Mouse (Mus musculus): Measurements from ENCODE around the gene Nr2f2. TPM values are rescaled to one million over a fixed set of nuclear protein-coding genes. Genes with fewer than 3 reads are reported as not detected.
A peak's percentile ranks its signal among the peaks of the same experiment; 100 is the strongest.

Gene Nr2f2
- total RNA-seq, 2 experiments from 2014 or later: not detected

GRCm38 (mm10) chr7:70367591-70368267, 1.2 kb upstream of the Nr2f2 start:
- ATAC-seq (replicated peaks; ENCODE audit: low FRiP score, low TSS enrichment, poor library complexity, severe bottlenecking): no peak

GRCm38 (mm10) chr7:70366808-70367095, 217 bp upstream of the Nr2f2 start:
- no peak for ATAC-seq (replicated peaks; ENCODE audit: low FRiP score, low TSS enrichment, poor library complexity, severe bottlenecking)

DNA sequence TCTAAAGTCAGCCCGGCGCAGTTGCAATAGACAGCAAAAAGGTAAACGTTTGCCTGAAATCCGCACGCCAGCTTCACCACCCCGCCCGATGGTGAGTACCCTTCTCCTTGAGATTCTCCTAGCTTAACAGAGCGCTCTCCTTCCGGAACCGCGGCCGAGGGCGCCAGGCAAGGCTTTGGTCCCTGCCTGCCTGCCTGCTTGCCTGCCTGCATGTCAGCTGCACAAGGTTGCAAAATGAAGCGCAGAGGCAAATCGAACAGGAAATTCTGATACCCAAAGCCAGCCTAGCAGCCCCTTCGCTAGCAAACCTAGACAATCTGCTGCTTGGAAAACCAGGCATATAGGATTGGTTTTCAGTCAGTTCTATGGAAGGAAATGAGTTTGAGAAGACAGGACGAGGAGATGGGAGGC, 1.1 kb downstream of the Nr2f2 start:
- no peak for ATAC-seq (replicated peaks; ENCODE audit: low FRiP score, low TSS enrichment, poor library complexity, severe bottlenecking)

GRCm38 (mm10) chr7:70364798-70365197, 1.7 kb downstream of the Nr2f2 start:
- ATAC-seq (replicated peaks; ENCODE audit: low FRiP score, low TSS enrichment, poor library complexity, severe bottlenecking): no peak

- no peak for ATAC-seq (replicated peaks; ENCODE audit: low FRiP score, low TSS enrichment, poor library complexity, severe bottlenecking)
Observed at GRCm38 (mm10) chr7:70363351-70363750, 3.2 kb downstream of the Nr2f2 start.

DNA sequence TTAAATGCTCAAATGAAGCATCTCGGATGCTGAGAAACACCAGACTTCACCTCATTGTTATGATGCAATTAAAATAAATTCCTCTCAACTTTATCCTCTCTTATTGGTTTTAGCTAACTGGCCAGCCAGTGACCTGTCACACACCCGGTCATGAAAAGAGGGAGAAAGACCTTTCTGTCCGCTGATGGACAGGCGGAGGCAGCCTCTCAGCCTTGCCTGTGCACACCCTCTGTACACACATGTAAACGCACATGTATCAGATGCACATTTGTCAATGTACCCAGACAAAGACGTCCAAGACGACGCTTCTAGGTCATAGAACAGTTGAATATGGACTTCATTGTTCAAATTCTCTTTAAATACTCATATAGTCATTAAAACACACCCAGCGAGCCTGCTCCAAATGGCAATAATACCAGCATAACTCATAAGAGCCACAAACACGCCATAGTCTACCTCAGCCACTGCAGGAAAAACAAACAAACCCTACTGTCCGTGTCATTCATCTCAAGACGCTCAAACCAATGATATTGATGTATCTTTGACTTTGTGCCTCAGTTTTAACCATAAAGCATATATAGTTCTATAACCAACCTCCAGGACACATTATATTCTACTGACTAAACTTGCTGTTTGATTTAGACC, 3.9 kb downstream of the Nr2f2 start:
- no peak for ATAC-seq (replicated peaks; ENCODE audit: low FRiP score, low TSS enrichment, poor library complexity, severe bottlenecking)

- peak; percentile 38 for ATAC-seq (replicated peaks; ENCODE audit: low FRiP score, low TSS enrichment, poor library complexity, severe bottlenecking)
Observed at GRCm38 (mm10) chr7:70361383-70362364, 4.9 kb downstream of the Nr2f2 start.

- ATAC-seq (replicated peaks; ENCODE audit: low FRiP score, low TSS enrichment, poor library complexity, severe bottlenecking): no peak
Observed at GRCm38 (mm10) chr7:70360611-70361382, 5.7 kb downstream of the Nr2f2 start.

GRCm38 (mm10) chr7:70359791-70360581, 6.5 kb downstream of the Nr2f2 start:
- no peak for ATAC-seq (replicated peaks; ENCODE audit: low FRiP score, low TSS enrichment, poor library complexity, severe bottlenecking)

DNA sequence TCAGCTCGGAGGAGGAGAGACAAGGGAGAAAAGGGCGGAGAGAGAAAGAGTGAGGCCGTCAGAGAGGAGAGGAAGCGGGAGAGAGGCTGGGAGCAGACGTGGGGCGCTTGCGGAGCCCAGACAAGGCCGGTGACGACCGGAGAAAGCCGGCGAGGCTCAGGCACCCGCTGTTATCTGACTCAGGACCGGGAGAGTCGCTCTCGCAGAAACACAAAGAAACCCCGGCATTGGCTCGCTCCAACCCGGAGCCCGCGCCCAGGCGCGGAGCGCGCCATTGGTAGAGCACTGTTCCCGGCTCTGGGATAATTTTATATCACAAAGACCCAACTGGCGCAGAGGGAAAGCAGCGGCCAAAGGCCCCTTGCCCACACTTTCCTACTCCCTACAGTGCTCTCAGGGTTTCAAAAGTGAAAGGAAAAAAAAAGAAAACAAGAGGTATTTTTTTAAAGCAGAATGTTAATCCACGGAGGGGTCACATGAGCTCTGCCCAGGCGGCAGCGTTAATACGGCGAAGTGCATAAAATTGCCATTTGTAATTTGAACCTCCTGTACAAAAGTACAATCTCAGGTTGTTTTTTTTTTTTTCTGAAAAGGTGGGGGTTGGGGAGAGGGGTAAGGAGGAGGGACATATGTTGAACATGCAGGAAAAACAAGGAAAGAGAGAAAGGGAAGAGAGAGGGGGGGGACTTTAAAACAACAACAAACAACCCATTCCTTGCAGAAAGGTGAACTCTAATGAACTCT, 7.5 kb downstream of the Nr2f2 start:
- ATAC-seq (replicated peaks; ENCODE audit: low FRiP score, low TSS enrichment, poor library complexity, severe bottlenecking): 0 out of 2 replicates have a peak, but pooled peaks have one; percentile 18

DNA sequence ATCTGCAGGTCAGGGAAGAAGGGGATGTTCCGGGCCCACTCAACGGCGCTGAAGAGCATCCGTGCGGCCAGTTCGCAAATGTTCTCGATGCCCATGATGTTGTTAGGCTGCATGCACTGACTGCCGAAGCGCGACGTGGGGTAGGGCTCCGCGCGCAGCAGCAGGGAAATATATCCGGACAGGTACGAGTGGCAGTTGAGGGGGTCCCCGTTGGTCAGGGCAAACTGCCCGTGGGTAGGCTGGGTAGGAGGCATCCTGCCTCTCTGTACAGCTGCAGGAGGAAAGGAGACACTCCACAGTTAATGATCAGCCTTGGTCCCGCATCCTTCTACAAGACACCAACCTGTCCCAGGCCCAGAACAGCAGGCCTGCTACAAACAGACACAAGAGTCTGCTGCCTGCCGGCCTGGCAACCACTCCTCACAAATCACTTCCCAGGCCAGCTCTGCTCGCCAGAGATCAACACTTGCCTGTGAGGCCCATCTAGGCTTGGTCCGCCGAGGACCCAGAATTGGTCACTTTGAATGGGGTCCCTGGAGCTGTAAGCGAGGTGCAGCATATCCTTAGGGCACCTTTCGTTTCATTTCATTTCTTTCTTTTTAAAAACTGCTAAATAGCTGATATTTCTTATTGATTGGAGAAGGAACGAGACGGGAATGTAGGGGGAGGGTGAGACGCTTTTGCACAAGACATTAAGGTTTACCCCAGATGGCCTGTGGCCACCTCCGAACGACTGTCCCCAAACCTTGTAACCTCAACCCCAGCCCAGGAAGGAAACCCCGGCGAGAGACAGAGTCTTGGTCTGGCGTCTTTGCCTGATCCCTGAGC, 8.3 kb downstream of the Nr2f2 start:
- ATAC-seq (replicated peaks; ENCODE audit: low FRiP score, low TSS enrichment, poor library complexity, severe bottlenecking): 0 out of 2 replicates have a peak, but pooled peaks have one; percentile 18

- no peak for ATAC-seq (replicated peaks; ENCODE audit: low FRiP score, low TSS enrichment, poor library complexity, severe bottlenecking)
Observed at GRCm38 (mm10) chr7:70357516-70358019, 9.0 kb downstream of the Nr2f2 start.

DNA sequence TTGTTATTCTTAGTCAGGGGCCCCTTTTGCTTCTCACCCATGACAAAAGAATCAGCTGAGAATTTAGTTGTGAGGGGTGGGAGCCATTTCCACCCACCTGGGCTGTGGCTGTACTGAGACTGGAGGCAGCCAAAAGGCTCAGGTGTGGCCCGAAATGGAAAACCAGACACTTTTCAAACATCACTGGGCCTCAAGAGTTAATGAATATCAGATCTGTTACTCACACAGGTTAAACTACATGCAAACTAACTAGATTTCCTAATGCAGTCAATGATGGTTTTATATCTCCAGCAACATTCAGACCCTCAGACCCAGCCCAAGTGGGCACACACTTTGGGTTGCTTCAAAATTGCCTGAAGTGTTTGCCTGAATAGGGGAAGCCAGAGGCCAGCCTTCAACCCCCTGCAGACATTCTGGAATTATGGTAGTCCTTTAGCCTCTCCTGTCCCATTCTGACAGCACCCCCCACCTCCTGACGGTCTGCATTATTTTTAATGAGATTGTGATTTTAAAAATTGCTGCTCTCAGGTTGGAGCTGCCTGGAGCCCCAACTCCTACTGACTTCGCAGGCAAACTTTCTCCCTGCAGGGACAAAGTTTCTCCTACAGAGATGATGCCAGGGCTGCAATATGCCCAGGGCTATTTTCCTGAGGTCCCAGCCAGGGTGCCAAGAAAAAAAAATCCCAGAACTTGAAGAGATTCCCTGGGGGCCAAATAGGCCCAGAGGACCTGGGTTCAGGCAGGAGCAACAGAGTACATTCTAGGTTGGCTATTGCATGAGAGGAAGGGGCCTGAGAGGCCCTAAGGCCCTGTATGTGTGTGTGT, 9.6 kb downstream of the Nr2f2 start:
- ATAC-seq (replicated peaks; ENCODE audit: low FRiP score, low TSS enrichment, poor library complexity, severe bottlenecking): no peak

- no peak for ATAC-seq (replicated peaks; ENCODE audit: low FRiP score, low TSS enrichment, poor library complexity, severe bottlenecking)
Observed at GRCm38 (mm10) chr7:70355691-70356568, 10.6 kb downstream of the Nr2f2 start.

GRCm38 (mm10) chr7:70355357-70355620, 11.2 kb downstream of the Nr2f2 start:
- ATAC-seq (replicated peaks; ENCODE audit: low FRiP score, low TSS enrichment, poor library complexity, severe bottlenecking): no peak

Measured in megakaryocyte-erythroid progenitor cell, adult 5-6 weeks (primary cell).